Mouse (Mus musculus) bone marrow macrophage, adult 2 months (primary cell): Measurements from ENCODE around the gene Sult2b1.

Source experiments
- CTCF ChIP-seq: IDR thresholded peaks from 2 replicates; pipeline ENCODE4 v1.5.1; 2012; ENCODE audit warnings: low read depth, mild to moderate bottlenecking, low read length, moderate library complexity
- POLR2A ChIP-seq: IDR thresholded peaks from 2 replicates; pipeline ENCODE4 v1.6.1; 2012; ENCODE audit warnings: mild to moderate bottlenecking, low read depth, low read length, borderline replicate concordance

GRCm38 (mm10) chr7:45692364-45692763, 92.1 kb downstream of the Sult2b1 start:
- TF ChIP-seq CTCF (no peak), POLR2A (no peak)
